Mouse (Mus musculus) megakaryocyte progenitor cell, adult 5-6 weeks (primary cell): ENCODE measurements around the gene Gtsf1. TPM values are rescaled to one million over a fixed set of nuclear protein-coding genes. Genes with fewer than 3 reads are reported as not detected.
"Not testable (repeated sequence)": the region's sequence is repeated elsewhere in the genome, so short reads cannot be mapped to it uniquely, and the experiment has no call there.

Source experiments
- ATAC-seq: replicated peaks from 2 replicates; pipeline ENCODE4 v1.8.0; 2016; ENCODE audit warnings: mild to moderate bottlenecking, moderate TSS enrichment, inconsistent platforms; ENCODE audit not compliant: poor library complexity
- total RNA-seq, 2 experiments: library from RNA; stranded (forward) in 1 of 2; stranded (reverse) in 1 of 2; fragments of 157-497, 149-512 nt in 1 of 2; fragments of 200-1000 nt in 1 of 2; gene quantifications; 2 replicates each; pipeline versions ENCODE4 v1.2.3 to v1.2.4; 2015 to 2017

Gtsf1 gene
- total RNA-seq (2015) (not detected in 2 replicates), total RNA-seq (2017) (0.27 TPM in 1 of 2 replicates, not detected in the other)

DNA sequence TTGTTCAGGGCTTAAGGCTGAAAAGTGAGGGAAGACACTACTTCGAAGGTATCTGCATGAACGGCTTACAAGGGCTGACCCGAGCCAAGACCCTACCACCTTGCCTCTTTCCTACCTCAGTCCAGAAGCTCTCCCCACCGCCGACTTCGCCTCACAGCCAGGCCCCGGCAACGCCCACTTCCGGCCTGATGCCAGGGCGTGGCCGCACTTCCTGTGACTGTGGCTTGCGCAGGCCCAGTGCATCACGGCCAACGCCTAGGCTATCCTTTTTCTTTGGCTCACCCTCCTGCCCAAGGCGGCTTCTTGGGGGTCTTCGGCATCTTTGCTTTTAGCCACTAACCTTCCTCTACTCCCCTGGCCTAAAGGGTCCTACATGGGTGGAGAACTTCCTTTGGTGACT, at the start of gene Gtsf1:
Gene Gtsf1, minus strand, starts transcription at position 230 of the 400 bp plus-strand sequence.
- ATAC-seq, result no peak

DNA sequence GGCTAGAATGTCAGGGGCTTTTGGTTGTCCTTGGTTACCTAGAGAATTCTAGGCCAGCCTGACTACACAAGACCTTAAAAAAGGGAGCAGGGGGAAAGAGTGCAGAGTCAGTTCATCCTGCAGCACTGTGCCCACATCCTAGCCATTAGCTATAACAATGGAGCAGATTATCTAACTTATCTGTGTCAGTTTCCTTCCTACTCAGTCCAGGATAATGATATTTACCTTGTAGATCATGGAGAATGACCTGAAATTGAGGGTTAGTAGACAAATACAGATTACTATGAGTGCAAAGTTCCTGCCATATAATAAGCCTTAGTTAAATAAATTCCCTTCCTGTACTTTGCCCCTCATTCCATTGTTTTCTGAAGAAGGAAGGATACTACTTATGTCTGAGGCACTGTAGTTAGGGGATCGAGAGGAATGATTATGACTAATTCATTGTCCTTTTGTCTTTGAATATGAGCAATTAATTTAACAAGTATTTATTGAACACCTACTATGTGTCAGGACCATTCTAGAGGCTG, 48.9 kb upstream of the Gtsf1 start:
- no peak for ATAC-seq

DNA sequence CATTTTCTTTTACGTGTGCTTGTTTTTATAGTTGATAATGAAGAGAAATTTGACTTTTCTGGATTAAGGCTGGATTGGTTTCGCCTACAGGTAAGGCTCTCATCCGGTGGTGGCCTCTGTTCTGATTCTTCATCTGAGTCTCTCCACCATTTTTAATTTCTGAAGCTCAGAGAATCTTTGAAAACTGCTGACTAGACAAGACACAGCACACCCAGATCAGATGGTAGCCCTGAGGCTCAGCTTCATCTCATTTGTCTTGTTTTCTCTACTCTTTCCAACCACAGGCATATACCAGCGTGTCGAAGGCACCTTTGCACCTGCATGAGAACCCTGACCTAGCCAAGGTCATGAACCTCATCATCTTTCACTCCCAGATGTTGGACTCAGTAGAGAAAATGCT, 43.5 kb upstream of the Gtsf1 start:
- no peak for ATAC-seq

DNA sequence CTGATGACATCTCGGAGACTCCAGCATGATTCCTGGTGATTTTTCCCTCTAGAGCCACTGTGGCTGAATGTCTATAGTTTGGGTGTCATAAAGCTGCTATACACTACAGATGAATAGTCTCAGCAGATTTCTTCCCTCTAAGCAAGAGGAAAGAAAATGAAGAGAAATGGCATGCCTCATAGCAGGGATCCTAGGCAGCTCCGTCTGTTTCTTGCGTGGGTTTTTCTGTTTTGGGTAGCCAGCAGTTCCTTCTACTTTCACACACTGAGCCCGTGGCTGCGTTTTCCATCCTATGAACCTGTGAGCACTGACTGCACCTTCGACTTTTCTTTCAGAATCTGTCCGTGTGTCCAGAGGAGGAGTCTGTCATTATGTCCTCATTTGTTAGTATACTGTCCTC, 42.9 kb upstream of the Gtsf1 start:
- ATAC-seq, result no peak

DNA sequence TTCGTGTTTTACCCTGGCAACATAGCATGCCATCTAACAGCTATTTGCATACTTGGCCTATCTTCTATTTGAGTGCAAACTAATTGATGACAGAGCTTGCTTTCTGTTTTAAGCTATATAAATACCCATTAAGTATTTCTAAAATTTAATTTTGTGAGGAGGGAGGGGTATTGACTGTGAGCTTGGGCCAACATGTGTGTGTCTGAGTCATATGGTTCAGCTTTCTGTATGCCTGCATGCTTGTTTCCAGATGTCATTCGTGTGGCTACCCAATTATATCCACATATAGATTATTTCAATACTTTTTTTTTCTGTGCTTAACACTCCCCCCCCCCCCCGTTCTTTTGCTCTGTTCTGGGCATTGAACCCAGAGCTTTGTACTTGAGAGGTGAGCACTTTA, 42.0 kb upstream of the Gtsf1 start:
- no peak for ATAC-seq

DNA sequence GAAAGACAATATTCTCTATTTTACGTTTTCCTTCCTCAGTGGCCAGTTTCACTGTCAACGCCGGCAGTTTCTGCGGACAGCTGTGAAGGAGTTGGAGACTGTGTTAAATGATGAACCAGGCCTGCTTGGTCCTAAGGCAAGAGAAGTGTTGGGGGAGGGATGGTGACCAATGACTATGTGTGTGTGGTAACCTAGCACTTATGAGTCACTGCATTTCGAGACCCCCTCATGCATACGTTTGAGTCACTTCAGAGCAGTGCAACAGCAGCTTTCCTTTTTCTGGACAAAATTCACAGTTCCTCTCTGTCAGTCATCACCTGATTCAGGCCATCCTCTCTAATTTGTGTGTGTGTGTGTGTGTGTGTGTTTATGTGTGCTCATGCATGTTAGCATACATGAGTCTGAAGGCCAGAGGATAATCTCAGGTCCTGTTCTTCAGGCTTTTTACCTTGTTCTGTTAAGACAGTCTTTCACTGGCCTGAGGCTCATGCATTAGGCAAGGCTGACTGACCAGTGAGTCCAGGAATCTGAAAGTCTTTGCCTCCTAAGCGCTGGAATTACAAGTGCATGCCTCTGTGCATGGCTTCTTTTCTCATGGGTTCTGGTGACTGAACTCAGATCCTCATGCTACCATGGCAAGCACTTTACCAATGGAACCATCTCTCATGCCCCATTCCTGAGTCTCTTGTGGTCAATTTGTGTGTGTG, 41.4 kb upstream of the Gtsf1 start:
- no peak for ATAC-seq

DNA sequence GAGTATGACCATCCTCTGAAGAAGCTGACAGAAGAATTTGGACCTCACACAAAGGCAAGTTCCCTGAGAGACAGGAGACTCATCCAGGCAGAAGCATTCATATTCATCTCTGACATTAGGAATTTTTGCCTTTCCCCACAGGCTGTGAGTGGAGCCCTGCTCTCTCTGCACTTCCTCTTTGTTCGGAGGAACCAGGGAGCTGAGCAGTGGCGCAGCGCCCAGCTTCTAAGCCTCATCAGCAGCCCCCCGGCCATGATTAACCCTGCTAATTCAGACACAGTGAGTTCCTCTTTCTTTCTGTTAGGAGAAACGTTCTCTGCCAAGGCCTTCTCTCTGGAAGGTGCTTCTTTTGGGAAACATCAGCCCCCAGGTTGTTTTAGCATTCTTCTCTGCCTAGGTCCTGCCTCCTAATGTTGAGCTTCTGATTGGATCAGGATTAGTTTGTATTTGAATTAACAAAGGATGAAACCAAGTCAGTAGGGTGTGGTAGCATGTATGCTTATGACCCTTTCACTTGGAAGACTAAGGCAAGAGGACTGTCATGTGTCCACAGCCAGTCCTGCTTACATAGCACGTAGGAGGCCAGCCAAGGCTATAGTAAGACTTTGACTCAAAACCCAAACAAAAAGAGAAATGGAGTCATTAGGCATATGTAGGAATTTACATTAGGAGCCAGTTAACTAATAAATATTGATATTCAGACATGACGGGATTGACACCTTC, 32.4 kb upstream of the Gtsf1 start:
- peak; percentile 95 for ATAC-seq

DNA sequence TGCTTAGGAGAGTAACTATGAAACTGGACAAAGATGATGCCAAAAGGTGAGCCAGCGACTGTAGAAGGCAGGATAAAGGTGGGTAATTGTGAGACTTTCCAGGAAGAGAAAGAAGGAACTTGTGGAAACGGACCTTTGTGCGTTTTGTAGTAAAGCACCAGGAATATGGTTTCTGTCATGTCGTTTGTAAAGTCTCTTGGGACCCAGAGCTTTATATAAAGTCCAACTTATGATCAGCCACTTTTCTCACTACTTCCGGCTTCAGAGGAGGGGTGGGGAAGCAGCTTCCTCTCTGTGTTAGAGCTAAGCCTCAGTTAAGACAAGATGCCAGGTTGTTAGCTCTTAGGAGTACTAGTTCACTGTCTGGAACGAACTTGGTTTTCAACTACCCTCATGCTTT, 24.2 kb upstream of the Gtsf1 start:
- ATAC-seq, result no peak; the same call in 1 of the 2 replicates

DNA sequence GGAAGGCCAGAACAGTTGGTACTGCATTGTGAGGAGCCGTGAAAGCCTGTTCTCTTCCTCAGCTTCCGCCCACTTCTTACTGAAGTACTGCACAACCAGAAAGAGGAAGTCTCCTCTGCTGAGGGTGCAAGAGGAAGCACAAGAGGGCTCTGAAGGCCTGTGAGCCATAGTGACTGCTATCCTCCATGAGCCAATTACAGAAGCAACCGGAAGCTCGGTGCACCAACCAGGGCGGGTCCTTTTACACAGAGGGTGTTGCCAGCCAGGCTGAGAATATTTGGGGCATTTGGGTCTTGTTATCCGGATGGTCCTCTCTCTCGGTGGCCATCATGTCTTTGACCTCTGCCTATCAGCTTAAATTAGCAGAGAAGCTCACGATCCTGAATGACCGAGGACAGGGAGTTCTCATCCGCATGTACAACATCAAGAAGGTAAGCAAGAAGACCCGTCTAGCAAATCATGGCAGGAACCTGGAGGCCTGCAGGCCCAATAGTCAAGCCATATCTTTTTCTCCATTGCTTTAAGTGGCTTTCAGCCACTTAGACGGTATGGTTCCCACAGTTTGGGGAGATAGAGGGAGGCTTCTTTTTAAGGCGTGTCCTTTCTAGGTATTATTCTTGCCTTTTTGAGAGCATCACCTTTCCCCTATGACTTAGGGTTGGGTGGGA, 23.4 kb upstream of the Gtsf1 start, which contains the start of gene Nckap1l:
Gene Nckap1l, plus strand, starts transcription at position 244 of the 668 bp plus-strand sequence.
- peak; percentile 99 for ATAC-seq

DNA sequence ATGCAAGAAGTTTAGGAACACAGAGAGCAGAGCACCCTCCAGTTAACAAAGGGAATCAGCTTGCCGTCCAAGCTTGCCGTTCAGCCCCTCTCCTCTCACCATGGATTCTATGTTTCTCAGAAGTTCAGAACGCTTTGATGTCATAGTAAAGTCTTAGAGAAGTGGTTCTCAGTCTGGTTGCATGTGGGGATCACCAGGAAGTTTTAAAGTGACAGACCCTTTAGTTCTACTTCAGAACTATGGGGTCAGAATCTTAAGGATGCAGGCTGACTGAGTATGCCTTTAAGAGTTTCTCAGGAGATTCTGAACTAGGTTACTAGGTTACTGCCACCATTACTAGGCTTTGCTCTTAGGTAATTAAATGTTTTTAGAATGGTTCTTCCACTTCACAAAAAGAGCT, 18.1 kb upstream of the Gtsf1 start, which contains the start of gene Gtsf2:
Gene Gtsf2, minus strand, starts transcription at position 101 of the 400 bp plus-strand sequence.
- ATAC-seq, result no peak

DNA sequence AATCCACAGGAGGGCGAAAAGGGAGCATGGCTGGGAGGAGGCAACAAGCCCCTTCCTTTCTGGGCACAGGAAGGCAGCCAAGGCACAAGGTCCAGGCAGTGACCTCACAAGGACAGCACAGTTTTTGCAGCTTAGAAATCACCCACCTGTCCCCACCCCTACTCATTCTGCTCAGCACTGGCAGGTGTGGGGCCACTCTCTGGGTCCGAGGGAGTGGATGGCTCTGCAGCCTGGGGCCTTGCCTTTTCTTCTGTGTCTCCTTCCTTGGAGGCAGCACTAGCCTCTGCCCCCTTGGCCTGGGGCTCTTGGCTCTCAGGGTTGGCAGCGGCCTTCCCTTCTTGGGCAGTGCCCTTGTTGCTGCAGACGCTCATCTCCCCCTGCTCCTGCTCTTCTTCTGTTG, 15.7 kb upstream of the Gtsf1 start:
- not testable (repeated sequence) for ATAC-seq

DNA sequence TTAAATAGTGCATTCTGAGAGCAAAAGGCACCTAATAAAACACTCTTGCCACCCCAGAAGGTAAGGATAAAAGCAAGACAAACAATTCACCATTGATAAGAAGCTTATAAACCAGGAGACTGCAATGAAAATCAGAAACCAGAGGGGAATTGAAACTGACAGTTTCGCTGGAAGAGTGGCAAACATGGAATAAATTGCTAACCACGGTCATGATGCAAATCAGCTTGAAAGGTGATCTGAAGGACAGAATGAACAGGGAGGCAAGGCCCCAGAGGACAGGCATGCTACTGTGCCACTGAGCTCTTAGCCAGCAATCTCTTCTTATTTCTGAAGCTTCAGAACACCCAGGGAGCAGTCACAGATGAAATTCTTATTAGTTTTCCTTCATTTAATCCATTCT, 3.3 kb downstream of the Gtsf1 start:
- no peak for ATAC-seq

DNA sequence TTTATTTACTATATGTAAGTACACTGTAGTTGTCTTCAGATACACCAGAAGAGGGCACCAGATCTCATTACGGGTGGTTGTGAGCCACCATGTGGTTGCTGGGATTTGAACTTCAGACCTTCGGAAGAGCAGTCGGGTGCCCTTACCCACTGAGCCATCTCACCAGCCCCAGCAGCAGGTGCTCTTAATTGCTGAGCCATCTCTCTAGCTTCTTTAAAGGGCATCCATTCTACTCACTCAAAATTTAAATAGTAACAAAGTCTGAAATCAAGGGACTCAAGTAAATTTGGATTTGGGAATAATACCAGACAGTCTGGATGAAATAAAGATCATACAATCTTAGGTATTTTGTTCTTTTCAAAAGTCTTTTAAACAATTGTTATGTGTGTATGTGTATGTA, 24.7 kb downstream of the Gtsf1 start:
- ATAC-seq, result not testable (repeated sequence)

DNA sequence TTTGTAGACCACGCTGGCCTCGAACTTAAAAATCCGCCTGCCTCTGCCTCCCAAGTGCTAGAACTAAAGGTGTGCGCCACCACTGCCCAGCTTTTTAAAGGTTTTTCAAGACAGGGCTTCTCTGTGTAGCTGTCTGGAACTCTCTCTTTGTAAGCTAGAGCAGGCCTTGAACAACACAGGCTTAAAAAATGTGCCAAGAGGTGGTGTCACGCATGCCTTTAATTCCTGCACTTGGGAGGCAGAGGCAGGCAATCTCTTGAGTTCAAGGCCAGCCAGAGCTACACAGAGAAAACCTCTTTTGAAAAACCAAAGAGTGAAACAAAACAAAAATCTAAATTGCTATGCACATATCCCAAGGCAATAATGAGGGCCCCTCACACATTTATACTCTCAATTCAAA, 28.9 kb downstream of the Gtsf1 start:
- ATAC-seq, result no peak

DNA sequence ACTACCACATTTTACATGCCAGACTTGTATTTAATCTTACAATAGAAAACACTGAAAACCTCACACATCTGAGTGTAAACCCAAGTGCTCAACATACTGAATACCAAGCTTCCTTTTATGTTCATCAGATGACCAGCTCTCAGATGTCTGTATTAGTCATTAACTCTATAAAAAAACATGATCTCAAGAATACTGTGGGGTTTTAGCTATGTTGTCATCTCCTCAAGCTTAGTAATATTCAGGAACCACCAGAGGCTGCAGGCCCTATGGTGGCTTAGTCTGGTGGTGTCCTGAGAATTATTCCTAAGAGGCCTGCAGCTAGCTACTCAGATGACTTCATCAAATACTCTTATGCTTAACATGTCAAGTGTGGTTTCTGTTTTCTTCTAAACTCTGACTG, 36.7 kb downstream of the Gtsf1 start:
- no peak for ATAC-seq

DNA sequence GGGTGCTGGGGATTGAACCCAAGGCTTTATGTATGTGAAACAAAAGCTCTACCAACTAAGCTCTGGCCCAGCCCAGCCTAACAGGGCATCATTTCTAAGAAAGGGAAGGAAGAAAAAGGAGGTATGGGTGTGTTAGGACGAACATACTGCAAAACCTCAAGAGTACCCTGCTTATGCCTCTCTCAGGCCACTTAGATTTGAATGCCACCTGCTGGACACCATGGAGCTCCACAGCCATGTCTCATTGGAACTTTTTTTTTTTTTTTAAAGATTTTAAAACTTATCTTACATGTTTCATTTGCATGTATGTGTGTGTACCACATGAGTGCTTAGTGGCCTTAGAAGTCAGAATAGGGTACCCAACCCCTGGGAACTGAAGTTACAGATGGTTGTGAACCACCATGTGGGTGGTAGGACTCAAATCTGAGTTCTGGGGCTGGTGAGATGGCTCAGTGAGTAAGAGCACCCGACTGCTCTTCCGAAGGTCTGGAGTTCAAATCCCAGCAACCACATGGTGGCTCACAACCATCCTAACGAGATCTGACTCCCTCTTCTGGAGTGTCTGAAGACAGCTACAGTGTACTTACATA, 41.6 kb downstream of the Gtsf1 start:
- ATAC-seq, result peak; percentile 99

DNA sequence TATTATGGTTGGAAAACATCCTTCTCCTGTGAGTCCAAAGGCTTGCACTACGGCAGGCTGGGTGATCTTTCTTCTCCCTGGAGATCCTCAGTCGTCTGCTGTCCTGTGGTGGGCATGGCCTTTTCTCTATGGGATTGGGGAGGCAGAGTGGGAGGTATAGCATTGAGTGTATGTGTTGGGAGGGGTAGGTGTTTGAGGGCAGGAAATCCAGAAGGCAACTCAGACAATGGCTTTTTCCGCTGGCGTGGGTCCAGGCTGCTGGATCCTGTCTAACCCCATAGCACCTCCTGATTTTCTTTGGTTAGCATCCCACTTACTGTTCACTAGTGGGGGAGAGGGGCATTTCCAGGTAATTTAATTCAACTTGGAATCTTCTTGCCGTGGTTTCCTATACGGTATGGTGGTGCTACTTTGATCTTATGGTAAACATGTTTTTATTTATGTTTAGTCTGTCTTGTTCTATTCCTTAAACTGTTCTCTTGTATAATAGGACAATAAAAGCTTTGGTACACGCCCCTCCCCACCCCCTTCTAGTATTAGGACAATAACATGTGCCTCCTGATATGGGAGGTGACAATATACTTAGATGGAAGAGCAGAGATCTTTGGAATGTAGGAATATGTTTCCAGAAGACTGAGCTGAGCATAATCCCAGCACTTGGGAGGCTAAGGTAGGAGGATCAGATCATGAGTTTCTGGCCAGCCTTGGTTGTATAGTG, 46.3 kb downstream of the Gtsf1 start:
- no peak for ATAC-seq

DNA sequence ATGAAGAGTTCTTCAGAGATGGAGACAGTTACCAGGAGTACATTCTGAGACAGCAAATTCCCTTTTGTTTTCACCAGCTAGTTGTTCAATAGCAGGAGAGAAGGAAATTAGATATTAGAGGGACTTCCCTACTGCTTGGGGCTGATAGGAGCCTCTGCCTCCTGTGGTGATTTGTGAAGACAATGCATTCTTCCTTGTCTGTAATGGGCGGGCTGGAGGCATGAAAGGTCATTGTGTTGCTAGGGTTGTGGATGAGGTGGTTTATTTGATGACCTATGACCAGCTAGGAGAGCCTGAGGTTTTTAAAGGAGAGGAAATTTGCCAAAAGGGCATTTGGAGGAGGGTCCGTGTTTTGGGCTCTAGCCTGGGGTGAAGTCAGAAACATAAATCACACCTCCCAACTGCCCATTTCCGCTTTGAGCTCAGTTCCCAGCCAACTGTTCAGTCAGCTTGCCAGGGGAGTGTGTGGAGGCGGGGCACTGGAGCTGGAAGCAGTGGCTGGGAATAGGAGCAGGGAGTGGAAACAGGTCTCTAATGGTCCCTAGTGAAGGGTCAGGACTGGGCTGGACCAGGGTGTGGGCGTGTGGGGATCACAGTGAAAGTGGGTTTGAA, 47.4 kb downstream of the Gtsf1 start:
- ATAC-seq, result no peak; the same call in 1 of the 2 replicates

DNA sequence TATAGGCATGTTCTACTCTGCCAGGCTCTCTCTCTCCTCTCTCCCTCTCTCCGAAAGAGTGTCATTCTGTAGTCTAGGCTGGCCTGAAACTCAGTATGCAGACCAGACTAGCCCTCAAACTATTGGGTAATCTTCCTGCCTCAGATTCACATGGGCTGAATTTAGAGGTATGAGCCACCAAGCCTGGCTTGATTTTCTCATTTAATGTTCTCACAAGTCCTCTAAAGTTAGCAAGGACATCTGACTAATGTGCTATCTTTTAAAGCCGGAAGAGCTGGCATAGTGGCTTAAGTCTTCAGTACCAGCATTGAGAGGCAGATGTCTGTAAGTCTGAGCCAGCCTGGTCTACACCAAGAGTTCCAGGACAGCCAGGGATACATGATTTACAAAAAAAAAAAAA, 48.2 kb downstream of the Gtsf1 start:
- ATAC-seq, result no peak
